Comparison of ENCODE assay signal across 8 mouse cellular contexts in the genomic region with DNA sequence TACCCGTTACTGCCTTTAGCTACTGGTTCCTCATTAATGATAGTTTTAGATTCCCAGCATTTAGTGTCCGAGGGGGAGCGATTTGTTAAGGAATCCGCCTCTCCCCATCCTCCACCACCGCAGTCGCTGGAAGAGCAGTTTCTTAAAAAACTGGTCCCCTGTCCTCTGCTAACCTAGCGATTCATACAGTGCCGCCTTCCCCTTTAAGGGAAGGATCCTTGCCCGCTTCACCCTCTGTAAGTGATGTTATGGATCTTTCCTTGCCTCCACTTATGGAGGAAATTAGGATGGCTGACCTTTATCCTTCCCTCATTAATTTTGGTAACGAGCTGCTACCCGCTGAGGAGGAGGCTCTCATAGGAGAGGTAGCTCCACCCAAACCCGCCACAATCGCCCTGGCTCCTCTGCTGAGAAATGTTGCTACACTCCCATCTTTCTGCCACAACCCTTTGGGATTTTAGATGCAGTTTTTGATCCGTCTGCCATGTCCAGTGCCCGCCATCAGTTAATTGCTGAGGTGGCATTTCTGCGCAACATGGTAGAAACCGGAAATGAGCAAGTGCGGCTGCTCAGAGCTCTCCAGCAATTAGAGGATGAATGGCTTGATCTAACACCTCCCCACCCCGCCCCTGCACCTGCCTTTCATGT. TPM values are rescaled to one million over a fixed set of nuclear protein-coding genes. Genes with fewer than 3 reads are reported as not detected.
DNase-seq lines count a peak whose midpoint lies in the region; ATAC-seq and TF ChIP-seq lines count a peak whose summit lies in the region.

No protein-coding gene starts in this region.

- peaks cover 0 to 5% of the 10 kb centered on the region in 2 experiments for H3K36me3 ChIP-seq in CH12.LX (replicated peaks in 1 of 2; ENCODE audit: control insufficient read depth in 1 of 2, insufficient read depth in 1 of 2, low read length in 1 of 2)
- no peaks in the 10 kb centered on the region for H3K36me3 ChIP-seq in forebrain, embryonic 12.5 days (replicated peaks)
- H3K36me3 ChIP-seq in hindbrain, embryonic 10.5 days = no peaks in the 10 kb centered on the region
- H3K36me3 ChIP-seq in liver, postnatal 0 days (replicated peaks; ENCODE audit: insufficient read depth, low read length) = no peaks in the 10 kb centered on the region
- no peaks in the 10 kb centered on the region for H3K36me3 ChIP-seq in neural tube, embryonic 12.5 days

- H3K27ac ChIP-seq in CH12.LX (ENCODE audit: insufficient read depth, low read depth) = no peak overlapping the region; the same call in 1 of the 2 replicates
- no peak overlapping the region for H3K27ac ChIP-seq in brown adipose tissue, adult 24 weeks (replicated peaks; ENCODE audit: low read depth, low read length)
- H3K27ac ChIP-seq in forebrain, embryonic 12.5 days = peak overlapping the region; percentile 82
- peak overlapping the region; percentile 87 for H3K27ac ChIP-seq in hindbrain, embryonic 10.5 days
- peak overlapping the region; percentile 93 for H3K27ac ChIP-seq in layer of hippocampus, adult 2 months
- H3K27ac ChIP-seq in liver, postnatal 0 days (ENCODE audit: low read depth) = no peak overlapping the region
- H3K27ac ChIP-seq in neural tube, embryonic 12.5 days = peak overlapping the region; percentile 57; the same call in 1 of the 2 replicates

- no peak for TF ChIP-seq RAD21 in CH12.LX (IDR thresholded peaks at IDR 0.05; ENCODE audit: low read depth, low read length)

- no peak for TF ChIP-seq EP300 in CH12.LX (IDR thresholded peaks at IDR 0.05; ENCODE audit: low read length)
- TF ChIP-seq EP300 in liver, postnatal 0 days (IDR thresholded peaks at IDR 0.05; ENCODE audit: low read depth) = no peak

- peak; percentile 67 for DNase-seq in CH12.LX (ENCODE audit: extremely low read depth)
- peak; percentile 59 for DNase-seq in hindbrain, embryonic 10.5 days (ENCODE audit: low spot score)
- DNase-seq in layer of hippocampus, adult 2 months (ENCODE audit: low spot score in 2 of 2) = peak; percentile 70 to 75
- DNase-seq in liver, postnatal 0 days = peak; percentile 18
- peak; percentile 40 for DNase-seq in testis, postnatal 10 days (ENCODE audit: low spot score)

- dilution Hi-C loops in CH12.LX (cut with MboI; ENCODE audit: extremely low pct_ligation_motif_present, extremely low pct_unique_long_range_greater_than_20kb, low sequenced_read_pairs) = no loop called here

- H3K9me3 ChIP-seq in CH12.LX (replicated peaks; ENCODE audit: low read length) = no peaks in the 10 kb centered on the region
- no peaks in the 10 kb centered on the region for H3K9me3 ChIP-seq in forebrain, embryonic 12.5 days
- H3K9me3 ChIP-seq in hindbrain, embryonic 10.5 days = no peaks in the 10 kb centered on the region
- H3K9me3 ChIP-seq in liver, postnatal 0 days (ENCODE audit: low read length) = no peaks in the 10 kb centered on the region
- H3K9me3 ChIP-seq in neural tube, embryonic 12.5 days = no peaks in the 10 kb centered on the region

- under 1% methylated on average over 19 of the region's 19 CpGs for WGBS in forebrain, embryonic 12.5 days
- WGBS in hindbrain, embryonic 10.5 days = under 1% methylated on average over 19 of the region's 19 CpGs
- 0% methylated on average over 19 of the region's 19 CpGs for WGBS in liver, postnatal 0 days (ENCODE audit: insufficient replicate concordance)
- under 1% methylated on average over 19 of the region's 19 CpGs for WGBS in neural tube, embryonic 12.5 days

- in situ Hi-C loops in CH12.LX (cut with MboI; ENCODE audit: low pct_ligation_motif_present, low pct_unique_long_range_greater_than_20kb, low sequenced_read_pairs) = no loop called here

- H3K4me1 ChIP-seq in CH12.LX (ENCODE audit: control insufficient read depth in 1 of 2, insufficient read depth in 2 of 2) = 0 out of 4 replicates have a peak, but pooled peaks cover 0 to 4% of the 10 kb centered on the region in 2 experiments
- H3K4me1 ChIP-seq in brown adipose tissue, adult 24 weeks (ENCODE audit: control insufficient read depth, insufficient read depth, insufficient read length, low read length) = no peaks in the 10 kb centered on the region
- peaks cover 6% of the 10 kb centered on the region for H3K4me1 ChIP-seq in forebrain, embryonic 12.5 days
- 0 out of 2 replicates have a peak, but pooled peaks cover 5% of the 10 kb centered on the region for H3K4me1 ChIP-seq in hindbrain, embryonic 10.5 days (replicated peaks)
- no peaks in the 10 kb centered on the region for H3K4me1 ChIP-seq in liver, postnatal 0 days (ENCODE audit: insufficient read depth)
- H3K4me1 ChIP-seq in neural tube, embryonic 12.5 days = no peaks in the 10 kb centered on the region

- no peak for TF ChIP-seq CTCF in CH12.LX (conservative IDR thresholded peaks at IDR 0.05 in 1 of 2, IDR thresholded peaks at IDR 0.05 in 1 of 2; ENCODE audit: low read depth in 2 of 2, low read length in 2 of 2)
- no peak for TF ChIP-seq CTCF in layer of hippocampus, adult 2 months (conservative IDR thresholded peaks at IDR 0.05)
- TF ChIP-seq CTCF in liver, postnatal 0 days (IDR thresholded peaks at IDR 0.05; ENCODE audit: low read depth) = no peak

- H3K4me3 ChIP-seq in CH12.LX (replicated peaks in 1 of 3; ENCODE audit: low read depth in 2 of 3, low read length in 2 of 3, poor library complexity in 1 of 3) = peak overlapping the region; percentile 58 to 77 (median 64)
- H3K4me3 ChIP-seq in brown adipose tissue, adult 24 weeks (ENCODE audit: insufficient read depth, low read depth, low read length) = peak overlapping the region; percentile 56
- H3K4me3 ChIP-seq in forebrain, embryonic 12.5 days (replicated peaks) = peak overlapping the region; percentile 54
- peak overlapping the region; percentile 63 for H3K4me3 ChIP-seq in hindbrain, embryonic 10.5 days
- H3K4me3 ChIP-seq in layer of hippocampus, adult 2 months = peak overlapping the region; percentile 85
- H3K4me3 ChIP-seq in liver, postnatal 0 days (ENCODE audit: low read depth, low read length) = peak overlapping the region; percentile 51
- peak overlapping the region; percentile 49 for H3K4me3 ChIP-seq in neural tube, embryonic 12.5 days

- TF ChIP-seq POLR2A in CH12.LX (IDR thresholded peaks at IDR 0.05; ENCODE audit: low read depth, low read length) = peak; percentile 70

- peak overlapping the region; percentile 42 for H3K4me2 ChIP-seq in CH12.LX (ENCODE audit: insufficient read depth, low read depth, poor library complexity, severe bottlenecking)
- peak overlapping the region; percentile 68 for H3K4me2 ChIP-seq in forebrain, embryonic 12.5 days
- H3K4me2 ChIP-seq in liver, postnatal 0 days (ENCODE audit: low read depth, low read length) = peak overlapping the region; percentile 90
- H3K4me2 ChIP-seq in neural tube, embryonic 12.5 days (replicated peaks) = peak overlapping the region; percentile 72

- H3K79me2 ChIP-seq in CH12.LX (replicated peaks; ENCODE audit: control insufficient read depth, extremely low read depth, insufficient read depth, poor library complexity, severe bottlenecking) = no peaks in the 10 kb centered on the region

- ATAC-seq in forebrain, embryonic 12.5 days (ENCODE audit: low FRiP score) = peak; percentile 84
- no peak for ATAC-seq in liver, postnatal 0 days
- peak; percentile 85 for ATAC-seq in neural tube, embryonic 12.5 days (ENCODE audit: low FRiP score, low read depth)

- H3K27me3 ChIP-seq in CH12.LX (replicated peaks) = peaks cover 26% of the 10 kb centered on the region
- H3K27me3 ChIP-seq in forebrain, embryonic 12.5 days = peaks cover 6% of the 10 kb centered on the region; the same call in 1 of the 2 replicates
- no peaks in the 10 kb centered on the region for H3K27me3 ChIP-seq in hindbrain, embryonic 10.5 days (ENCODE audit: insufficient read depth, poor library complexity, severe bottlenecking)
- 0 out of 2 replicates have a peak, but pooled peaks cover 6% of the 10 kb centered on the region for H3K27me3 ChIP-seq in liver, postnatal 0 days (ENCODE audit: insufficient read depth, low read length)
- peaks cover 5% of the 10 kb centered on the region; the same call in 1 of the 2 replicates for H3K27me3 ChIP-seq in neural tube, embryonic 12.5 days (replicated peaks)

- H3K9ac ChIP-seq in CH12.LX (ENCODE audit: insufficient read depth, low read depth) = peak overlapping the region; percentile 85
- peak overlapping the region; percentile 47; the same call in 1 of the 2 replicates for H3K9ac ChIP-seq in forebrain, embryonic 12.5 days
- H3K9ac ChIP-seq in liver, postnatal 0 days (replicated peaks) = peak overlapping the region; percentile 38; the same call in 1 of the 2 replicates
- peak overlapping the region; percentile 61 for H3K9ac ChIP-seq in neural tube, embryonic 12.5 days

RNA-seq across cellular contexts. Expression of a gene that starts 10.8 kb away (rescaled TPM):
- total RNA-seq in CH12.LX (2012; rRNA removed) (16.7 and 21.4 TPM in 2 replicates), CH12.LX (2014; rRNA removed) (0.43 and 0.78 TPM in 2 replicates)
- polyA plus RNA-seq in CH12.LX (2012; ENCODE audit: insufficient read length, low read depth) = 0.66 and 1.5 TPM in 2 replicates
- not detected in 2 replicates for polyA plus RNA-seq in brown adipose tissue, adult 24 weeks (2012; ENCODE audit: insufficient read depth, insufficient read length, missing spikeins)
- not detected in 2 replicates for polyA plus RNA-seq in forebrain, embryonic 12.5 days (2016; fragmentation: Nextera tagmentation; extraction: Ambion mirVana)
- polyA plus RNA-seq in hindbrain, embryonic 10.5 days (2016; fragmentation: Nextera tagmentation; extraction: Ambion mirVana) = not detected in 2 replicates
- not detected for total RNA-seq in layer of hippocampus, adult 2 months (2021)
- not detected in 2 replicates for polyA plus RNA-seq in liver, postnatal 0 days (2015; fragmentation: Nextera tagmentation; extraction: Ambion mirVana)
- not detected in 2 replicates for polyA plus RNA-seq in neural tube, embryonic 12.5 days (2016; fragmentation: Nextera tagmentation; extraction: Ambion mirVana)

RNA-seq across cellular contexts. Expression of a gene that starts 28.9 kb away (rescaled TPM):
- total RNA-seq in CH12.LX (2012; rRNA removed) = 6.0 and 7.0 TPM in 2 replicates
- total RNA-seq in CH12.LX (2014; rRNA removed) = not detected in 2 replicates
- polyA plus RNA-seq in CH12.LX (2012; ENCODE audit: insufficient read length, low read depth) = 0.26 TPM in 1 of 2 replicates, not detected in the other
- not detected in 2 replicates for polyA plus RNA-seq in brown adipose tissue, adult 24 weeks (2012; ENCODE audit: insufficient read depth, insufficient read length, missing spikeins)
- polyA plus RNA-seq in forebrain, embryonic 12.5 days (2016; fragmentation: Nextera tagmentation; extraction: Ambion mirVana) = 0.18 TPM in 1 of 2 replicates, not detected in the other
- 0.20 and 0.22 TPM in 2 replicates for polyA plus RNA-seq in hindbrain, embryonic 10.5 days (2016; fragmentation: Nextera tagmentation; extraction: Ambion mirVana)
- total RNA-seq in layer of hippocampus, adult 2 months (2021) = not detected
- polyA plus RNA-seq in liver, postnatal 0 days (2015; fragmentation: Nextera tagmentation; extraction: Ambion mirVana) = not detected in 2 replicates
- not detected in 2 replicates for polyA plus RNA-seq in neural tube, embryonic 12.5 days (2016; fragmentation: Nextera tagmentation; extraction: Ambion mirVana)

RNA-seq across cellular contexts. Expression of a gene that starts 43.1 kb away (rescaled TPM):
- 10.4 and 12.6 TPM in 2 replicates for total RNA-seq in CH12.LX (2012; rRNA removed)
- total RNA-seq in CH12.LX (2014; rRNA removed) = 11.1 and 12.3 TPM in 2 replicates
- polyA plus RNA-seq in CH12.LX (2012; ENCODE audit: insufficient read length, low read depth) = 14.2 and 14.5 TPM in 2 replicates
- 5.5 and 6.2 TPM in 2 replicates for polyA plus RNA-seq in brown adipose tissue, adult 24 weeks (2012; ENCODE audit: insufficient read depth, insufficient read length, missing spikeins)
- 22.2 and 23.3 TPM in 2 replicates for polyA plus RNA-seq in forebrain, embryonic 12.5 days (2016; fragmentation: Nextera tagmentation; extraction: Ambion mirVana)
- 21.1 and 23.8 TPM in 2 replicates for polyA plus RNA-seq in hindbrain, embryonic 10.5 days (2016; fragmentation: Nextera tagmentation; extraction: Ambion mirVana)
- 10 to 100 TPM; 23.6 to 25.3 TPM for total RNA-seq in layer of hippocampus, adult 2 months (2021)
- polyA plus RNA-seq in liver, postnatal 0 days (2015; fragmentation: Nextera tagmentation; extraction: Ambion mirVana) = 2.7 and 3.6 TPM in 2 replicates
- 25.4 and 27.5 TPM in 2 replicates for polyA plus RNA-seq in neural tube, embryonic 12.5 days (2016; fragmentation: Nextera tagmentation; extraction: Ambion mirVana)

RNA-seq across cellular contexts. Expression of a gene that starts 53.1 kb away (rescaled TPM):
- 0.13 and 0.17 TPM in 2 replicates for total RNA-seq in CH12.LX (2012; rRNA removed)
- total RNA-seq in CH12.LX (2014; rRNA removed) = not detected in 2 replicates
- not detected in 2 replicates for polyA plus RNA-seq in CH12.LX (2012; ENCODE audit: insufficient read length, low read depth)
- polyA plus RNA-seq in brown adipose tissue, adult 24 weeks (2012; ENCODE audit: insufficient read depth, insufficient read length, missing spikeins) = not detected in 2 replicates
- polyA plus RNA-seq in forebrain, embryonic 12.5 days (2016; fragmentation: Nextera tagmentation; extraction: Ambion mirVana) = not detected in 2 replicates
- not detected in 2 replicates for polyA plus RNA-seq in hindbrain, embryonic 10.5 days (2016; fragmentation: Nextera tagmentation; extraction: Ambion mirVana)
- total RNA-seq in layer of hippocampus, adult 2 months (2021) = not detected
- polyA plus RNA-seq in liver, postnatal 0 days (2015; fragmentation: Nextera tagmentation; extraction: Ambion mirVana) = not detected in 2 replicates
- not detected in 2 replicates for polyA plus RNA-seq in neural tube, embryonic 12.5 days (2016; fragmentation: Nextera tagmentation; extraction: Ambion mirVana)

RNA-seq across cellular contexts. Expression of a gene that starts 57.3 kb away (rescaled TPM):
- total RNA-seq in CH12.LX (2012; rRNA removed) (53.8 and 59.7 TPM in 2 replicates), CH12.LX (2014; rRNA removed) (22.5 and 25.4 TPM in 2 replicates)
- 44.2 and 50.5 TPM in 2 replicates for polyA plus RNA-seq in CH12.LX (2012; ENCODE audit: insufficient read length, low read depth)
- 49.0 and 66.3 TPM in 2 replicates for polyA plus RNA-seq in brown adipose tissue, adult 24 weeks (2012; ENCODE audit: insufficient read depth, insufficient read length, missing spikeins)
- 75.8 and 84.7 TPM in 2 replicates for polyA plus RNA-seq in forebrain, embryonic 12.5 days (2016; fragmentation: Nextera tagmentation; extraction: Ambion mirVana)
- 98.6 and 110 TPM in 2 replicates for polyA plus RNA-seq in hindbrain, embryonic 10.5 days (2016; fragmentation: Nextera tagmentation; extraction: Ambion mirVana)
- total RNA-seq in layer of hippocampus, adult 2 months (2021) = 10 to 100 TPM; 43.6 to 44.1 TPM
- polyA plus RNA-seq in liver, postnatal 0 days (2015; fragmentation: Nextera tagmentation; extraction: Ambion mirVana) = 53.2 and 55.1 TPM in 2 replicates
- polyA plus RNA-seq in neural tube, embryonic 12.5 days (2016; fragmentation: Nextera tagmentation; extraction: Ambion mirVana) = 84.2 and 94.0 TPM in 2 replicates

Comparison
In these comparisons a context has a peak if more than half of its experiments do, and no peak if none do; other contexts are left out.
1. DNase-seq: peak in every context shown above with its lines; median percentile 72 in layer of hippocampus, adult 2 months; 67 in CH12.LX; 59 in hindbrain, embryonic 10.5 days; 40 in testis, postnatal 10 days; 18 in liver, postnatal 0 days.
2. H3K27ac ChIP-seq: peak in forebrain, embryonic 12.5 days (single experiment), hindbrain, embryonic 10.5 days (single experiment), layer of hippocampus, adult 2 months (single experiment) and neural tube, embryonic 12.5 days (single experiment); none in CH12.LX (single experiment), brown adipose tissue, adult 24 weeks (single experiment) and liver, postnatal 0 days (single experiment).
3. Peak in every context shown above with its lines, with median percentiles within 50 percentile points of each other: H3K4me2 ChIP-seq, H3K4me3 ChIP-seq and H3K9ac ChIP-seq.